Mouse (Mus musculus) cerebellum, adult 2 months (tissue): Measurements from ENCODE around the gene Gpr61.

Experiments used
- CTCF ChIP-seq: fragments of 200-500 bp; IDR thresholded peaks from 2 replicates; pipeline ENCODE4 v1.5.1; 2011; ENCODE audit warnings: low read depth, mild to moderate bottlenecking, control low read depth, low read length, moderate library complexity, borderline replicate concordance; ENCODE audit not compliant: insufficient read depth
- POLR2A ChIP-seq: fragments of 200-500 bp; IDR thresholded peaks from 2 replicates; pipeline ENCODE4 v1.6.1; 2011; ENCODE audit warnings: low read length, control low read depth, borderline replicate concordance; ENCODE audit not compliant: insufficient read depth

GRCm38 (mm10) chr3:108101594-108101993 is 53.1 kb downstream of the Gpr61 start:
- TF ChIP-seq POLR2A (no peak), CTCF (no peak)
